Mouse (Mus musculus) mouse trophoblast stem cell (cell line): ENCODE results near the gene Pkd2l1.

Experiments used
- in situ Hi-C, 2 experiments: fragments of 300-500 bp; cut with MseI, MboI; formaldehyde crosslinking; loops; 2 replicates in 1 of 2; 3 replicates in 1 of 2; pipeline ENCODE4 v1.15.1; 2025

Gene Pkd2l1

DNA sequence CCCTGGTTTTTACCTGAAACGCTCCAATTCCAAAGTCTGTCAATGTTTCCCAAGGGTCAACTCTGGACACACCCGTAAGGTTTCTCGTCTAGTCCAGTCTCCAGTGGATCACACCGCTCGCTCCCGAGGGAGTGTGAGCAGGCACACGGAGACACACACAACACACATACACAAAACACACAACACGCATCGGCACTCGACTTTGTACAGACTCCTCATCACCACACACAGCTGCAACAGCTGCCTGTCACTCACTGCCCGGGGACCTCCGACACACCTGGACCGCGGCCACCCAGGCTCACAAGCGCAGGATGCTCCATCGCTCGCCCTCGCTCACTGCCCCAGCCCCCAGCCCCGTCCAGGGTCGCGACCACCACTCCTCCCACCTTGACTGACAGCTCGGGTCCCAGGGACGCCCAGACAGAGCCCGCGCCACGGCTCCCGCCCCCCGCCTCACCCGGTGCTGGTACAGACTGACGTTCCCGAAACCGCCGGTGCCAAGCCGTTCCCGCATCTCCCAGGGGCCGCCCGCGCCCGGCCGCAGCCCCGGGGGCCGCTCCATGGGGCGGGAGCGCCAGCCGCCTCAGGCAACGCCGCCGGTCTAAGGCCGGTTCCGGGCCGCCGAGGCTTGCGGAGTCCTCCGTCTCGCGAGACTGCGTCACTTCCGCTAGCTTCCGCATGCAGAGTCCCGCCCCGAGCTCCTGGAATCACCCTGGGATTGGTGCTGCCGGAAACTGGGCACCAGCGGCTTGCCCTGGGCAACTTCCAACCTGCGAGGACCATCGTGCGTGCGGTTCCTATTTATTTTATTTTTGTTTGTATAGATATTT is 85.2 kb downstream of the Pkd2l1 start, which contains the start of gene Chuk:
Gene Chuk (minus strand): TSS at position 650 of the 830 bp plus-strand sequence.
- in situ Hi-C loops, result no loop called here

DNA sequence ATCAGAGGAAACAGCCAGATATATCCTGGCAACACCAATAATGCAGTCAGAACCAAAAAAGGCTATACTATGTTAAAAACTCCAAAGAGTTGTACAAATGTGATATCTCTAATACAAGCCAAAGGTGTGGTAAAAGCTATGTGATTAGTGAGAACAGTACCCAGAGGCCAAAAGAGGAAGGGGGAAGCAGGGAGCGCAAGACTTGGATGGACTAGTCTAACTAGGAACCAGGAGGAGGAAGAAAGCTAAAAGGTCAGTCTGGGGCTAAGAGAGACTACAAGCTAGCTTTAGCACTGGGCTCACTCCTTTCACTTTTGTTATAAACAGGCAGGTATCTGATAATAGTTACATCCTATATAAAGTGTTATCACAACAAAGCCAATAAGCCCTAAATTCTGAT is 87.8 kb downstream of the Pkd2l1 start:
- in situ Hi-C loops, result no loop called here

DNA sequence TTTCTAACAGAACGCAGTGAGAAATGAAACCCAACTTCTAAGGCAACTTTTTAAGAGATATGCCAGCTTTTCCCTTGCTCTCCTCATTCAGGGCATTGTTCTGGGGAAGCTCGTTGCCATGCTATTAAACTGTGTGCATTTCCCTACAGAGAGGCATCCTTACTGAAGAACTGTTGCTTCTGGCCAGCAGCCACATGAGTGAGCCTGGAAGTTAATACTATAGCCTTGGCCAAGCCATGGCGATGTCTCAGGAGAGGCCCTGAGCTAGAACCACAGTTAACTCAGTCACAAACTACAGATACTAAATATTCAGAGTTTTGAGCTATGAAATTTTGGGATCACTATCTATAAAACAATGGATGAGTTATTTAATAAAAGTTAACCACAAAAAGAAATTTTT is 89.2 kb downstream of the Pkd2l1 start:
- in situ Hi-C loops, result no loop called here

DNA sequence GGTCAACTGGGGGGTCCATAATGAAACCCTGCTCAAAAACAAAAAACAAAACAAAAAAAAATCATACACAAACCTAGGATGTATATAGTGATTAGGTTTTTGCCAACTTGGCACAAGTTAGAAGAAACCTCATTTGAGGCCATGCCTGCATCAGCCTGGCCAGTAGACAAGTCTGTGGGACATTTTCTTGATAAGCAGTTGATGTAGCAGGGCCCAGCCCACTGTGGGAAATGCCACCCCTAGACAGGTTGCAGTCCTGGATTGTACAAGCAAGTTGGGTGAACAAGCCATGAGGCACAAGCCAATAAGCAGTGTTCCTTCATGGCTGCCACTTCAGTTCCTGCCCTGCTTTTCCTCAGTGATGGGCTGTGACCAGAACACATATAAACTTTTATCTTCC is 91.4 kb downstream of the Pkd2l1 start:
- in situ Hi-C loops, result no loop called here
